Mouse (Mus musculus) T-helper 2 cell (primary cell): Measurements from ENCODE around the gene Gm19684.
"Not testable (repeated sequence)": the region's sequence is repeated elsewhere in the genome, so short reads cannot be mapped to it uniquely, and the experiment has no call there.

Experiments used
- in situ Hi-C: fragments of 300-600 bp; cut with MboI, MseI; formaldehyde crosslinking; loops from one replicate; pipeline ENCODE4 v1.15.1; 2025; ENCODE audit warnings: high pct_unique_total_duplicates

Gene Gm19684

DNA sequence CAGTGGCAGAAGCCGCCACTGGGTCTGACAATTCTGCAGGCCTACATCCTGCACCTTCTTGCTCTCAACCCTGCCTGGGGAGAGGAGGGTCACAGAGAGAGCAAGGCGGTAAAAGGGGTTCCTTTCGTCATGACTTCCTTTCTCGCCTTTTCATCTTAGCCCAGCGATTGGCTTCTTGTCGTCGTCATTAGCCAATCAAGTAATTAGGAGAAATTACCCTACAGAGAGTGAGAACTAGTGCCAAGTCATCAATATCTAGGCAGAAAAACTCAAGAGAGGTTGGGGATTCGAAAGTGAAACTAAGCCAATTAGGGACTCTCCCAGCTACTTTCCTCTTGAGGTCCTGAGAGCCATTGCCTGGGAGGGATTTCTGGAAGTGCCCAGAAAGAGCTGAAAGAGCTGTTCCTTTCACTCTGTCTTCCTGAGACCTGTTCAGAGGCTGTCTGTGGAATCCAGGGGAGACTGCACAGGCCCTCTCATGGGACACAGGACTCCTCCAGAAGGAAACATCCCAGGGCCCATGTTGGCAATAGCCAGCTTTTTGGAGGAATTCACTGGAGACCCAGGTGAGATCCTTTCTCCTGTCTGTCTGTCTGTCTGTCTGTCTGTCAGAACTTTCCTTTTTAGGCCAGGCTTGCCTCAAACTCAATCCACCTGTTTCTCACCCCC is at the start of gene Gm19684:
TSS of gene Gm19684 (plus strand) at position 327 of the 669 bp plus-strand sequence.
- in situ Hi-C loops, result not testable (repeated sequence)

- in situ Hi-C loops, result loop anchor here (5.0 kb wide), 1 partner anchor 35 kb away; no protein-coding TSS in a partner anchor
Observed at GRCm38 (mm10) chr17:36081901-36082300, 39.6 kb upstream of the Gm19684 start.

DNA sequence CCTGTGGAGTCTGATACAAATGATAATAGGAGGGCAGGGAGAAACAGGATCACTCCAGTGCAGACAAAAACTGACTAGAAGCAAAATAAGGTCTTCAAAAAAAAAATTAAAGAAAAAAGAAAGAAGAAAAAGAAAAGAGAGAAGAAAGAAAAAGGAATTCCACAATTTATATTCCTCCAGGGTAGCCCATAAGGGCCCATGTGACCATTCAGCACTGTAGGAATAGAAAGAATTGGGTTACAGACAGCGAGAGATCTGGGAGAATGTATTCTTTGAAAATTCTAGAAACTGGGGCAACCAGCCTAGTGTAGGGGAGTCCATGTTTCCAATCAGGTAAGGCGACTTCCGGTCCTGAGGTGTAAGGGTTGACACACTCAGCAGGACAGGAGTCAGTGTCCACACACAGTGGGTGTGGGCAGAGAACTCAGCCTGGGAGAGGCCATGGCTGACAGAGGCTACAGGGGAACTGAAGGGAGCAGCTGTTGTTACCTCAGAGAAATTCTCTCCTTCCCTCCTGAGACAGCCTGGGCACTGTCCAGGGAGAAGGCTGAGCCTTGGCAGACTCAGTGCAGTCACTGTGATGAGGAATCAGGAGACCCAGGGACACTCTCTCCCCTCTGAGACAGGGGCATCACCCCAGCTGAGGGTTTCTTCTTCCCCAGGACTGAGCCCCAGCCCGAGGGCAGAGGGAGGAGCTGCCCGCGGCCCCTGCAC is 38.8 kb upstream of the Gm19684 start:
- in situ Hi-C loops, result loop anchor here (5.0 kb wide), 1 partner anchor 35 kb away; no protein-coding TSS in a partner anchor

DNA sequence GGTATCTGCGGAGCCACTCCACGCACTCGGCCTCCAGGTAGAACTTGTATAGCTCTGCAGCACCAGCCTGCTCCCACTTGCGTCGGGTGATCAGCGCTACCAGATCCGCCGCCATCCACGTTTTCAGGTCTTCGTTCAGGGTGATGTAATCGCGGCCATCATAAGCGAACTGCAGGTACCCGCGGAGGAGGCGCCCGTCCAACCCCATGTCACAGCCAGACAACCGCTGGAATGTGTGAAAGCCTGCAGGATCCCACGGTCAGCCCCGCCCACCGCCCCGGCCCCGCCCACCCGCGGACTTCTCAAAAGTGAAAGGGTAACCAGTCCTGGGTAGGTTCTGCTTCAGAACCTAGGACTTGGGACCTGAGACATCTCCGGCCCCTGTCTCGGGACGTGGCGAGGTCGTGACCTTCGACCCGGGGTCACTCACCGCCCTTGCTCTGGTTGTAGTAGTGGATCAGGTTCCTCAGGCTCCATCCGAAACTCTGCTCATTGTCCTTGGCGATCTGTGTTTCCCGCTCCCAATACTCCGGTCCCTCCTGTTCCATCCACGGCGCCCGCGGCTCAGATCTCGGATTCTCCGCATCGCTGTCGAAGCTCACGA is 38.1 kb upstream of the Gm19684 start:
- in situ Hi-C loops, result loop anchor here (5.0 kb wide), 1 partner anchor 34 kb away; no protein-coding TSS in a partner anchor

DNA sequence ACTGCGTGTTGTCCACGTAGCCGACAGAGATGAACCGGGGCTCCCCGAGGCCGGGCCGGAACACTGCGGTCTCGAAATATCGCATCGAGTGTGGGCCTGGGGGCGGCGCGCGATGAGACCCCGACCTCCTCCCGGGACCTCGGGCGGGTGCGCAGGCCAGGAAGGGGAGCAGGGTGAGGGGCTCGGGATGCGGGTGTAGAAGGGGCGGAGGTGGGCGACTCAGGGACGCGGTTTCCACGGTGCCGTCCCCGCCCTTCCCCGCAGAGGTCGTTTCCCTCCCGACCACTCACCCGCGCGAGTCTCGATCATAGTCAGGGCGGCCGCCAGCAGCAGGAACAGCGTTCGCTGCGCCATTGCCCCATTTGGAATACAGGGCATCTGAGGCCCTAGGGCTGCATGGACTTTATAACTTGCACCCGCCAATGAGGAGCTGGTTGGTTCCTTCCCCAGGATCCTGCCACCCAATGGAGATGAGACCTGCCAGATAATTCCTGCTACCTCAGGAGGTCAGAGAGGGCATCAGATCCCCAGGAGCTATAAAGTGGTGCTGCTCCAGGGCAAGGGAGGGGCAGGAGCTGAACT is 37.5 kb upstream of the Gm19684 start:
- in situ Hi-C loops, result loop anchor here (5.0 kb wide), 1 partner anchor 33 kb away; no protein-coding TSS in a partner anchor

- in situ Hi-C loops, result not testable (repeated sequence)
Observed at GRCm38 (mm10) chr17:36085976-36086375, 35.5 kb upstream of the Gm19684 start.

DNA sequence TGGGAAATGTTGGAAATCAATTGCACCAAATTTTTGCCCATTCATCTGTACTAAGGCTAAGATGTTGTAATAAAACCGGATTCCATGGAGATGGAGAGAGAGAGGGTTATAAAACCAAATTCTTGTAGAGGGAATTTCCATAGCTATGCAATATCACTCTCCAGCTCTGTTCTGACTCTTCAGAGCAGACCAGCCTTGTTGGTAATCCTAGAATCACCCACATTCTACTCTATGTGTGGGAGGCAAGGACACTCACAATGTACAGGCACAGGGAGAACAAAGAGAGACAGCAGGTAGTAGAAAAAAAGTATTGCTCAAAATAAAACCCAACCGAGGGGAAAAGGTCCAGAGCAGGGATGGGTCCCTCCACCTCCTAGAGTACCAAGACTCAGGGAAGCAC is 29.5 kb upstream of the Gm19684 start:
- in situ Hi-C loops, result loop anchor here (5.0 kb wide), 1 partner anchor 85 kb away; no protein-coding TSS in a partner anchor

GRCm38 (mm10) chr17:36092520-36092919 is 29.0 kb upstream of the Gm19684 start:
- in situ Hi-C loops, result loop anchor here (5.0 kb wide), 1 partner anchor 85 kb away; no protein-coding TSS in a partner anchor

- in situ Hi-C loops, result loop anchor here (5.0 kb wide), 1 partner anchor 83 kb away; no protein-coding TSS in a partner anchor
Observed at GRCm38 (mm10) chr17:36093936-36094335, 27.5 kb upstream of the Gm19684 start.

- in situ Hi-C loops, result not testable (repeated sequence)
Observed at GRCm38 (mm10) chr17:36099603-36100002, 21.9 kb upstream of the Gm19684 start.

GRCm38 (mm10) chr17:36102091-36102490 is 19.4 kb upstream of the Gm19684 start:
- in situ Hi-C loops, result not testable (repeated sequence)

DNA sequence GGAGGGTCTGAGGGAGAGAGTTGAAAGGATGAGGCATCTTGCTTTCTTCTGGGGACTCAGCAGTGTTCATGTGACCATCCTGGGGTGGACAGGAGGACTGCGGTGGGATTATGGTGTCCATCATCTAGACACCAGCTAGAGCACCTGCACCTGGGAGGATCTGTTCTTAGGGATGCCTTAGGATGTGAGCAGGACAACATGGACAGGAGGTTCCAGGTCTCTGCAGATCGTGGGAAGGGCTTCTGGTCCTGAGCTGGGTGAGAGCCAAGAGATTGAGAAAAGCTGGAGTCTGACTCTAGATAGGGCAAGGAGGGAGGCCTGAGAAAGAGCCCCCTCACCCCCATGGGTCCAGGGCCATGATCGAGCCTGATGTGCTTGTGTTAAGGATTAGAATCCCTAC is 11.3 kb upstream of the Gm19684 start:
- in situ Hi-C loops, result loop anchor here (5.0 to 10.0 kb wide), 4 partner anchors 78 to 275 kb away; partner anchors contain the start of genes H2-T23 and Tubb5

GRCm38 (mm10) chr17:36110641-36111509 is 10.6 kb upstream of the Gm19684 start:
- in situ Hi-C loops, result loop anchor here (5.0 to 10.0 kb wide), 4 partner anchors 79 to 276 kb away; partner anchors contain the start of genes H2-T23 and Tubb5

- in situ Hi-C loops, result loop anchor here (5.0 to 10.0 kb wide), 4 partner anchors 79 to 277 kb away; partner anchors contain the start of genes H2-T23 and Tubb5
Observed at GRCm38 (mm10) chr17:36111510-36111868, 10.0 kb upstream of the Gm19684 start.

DNA sequence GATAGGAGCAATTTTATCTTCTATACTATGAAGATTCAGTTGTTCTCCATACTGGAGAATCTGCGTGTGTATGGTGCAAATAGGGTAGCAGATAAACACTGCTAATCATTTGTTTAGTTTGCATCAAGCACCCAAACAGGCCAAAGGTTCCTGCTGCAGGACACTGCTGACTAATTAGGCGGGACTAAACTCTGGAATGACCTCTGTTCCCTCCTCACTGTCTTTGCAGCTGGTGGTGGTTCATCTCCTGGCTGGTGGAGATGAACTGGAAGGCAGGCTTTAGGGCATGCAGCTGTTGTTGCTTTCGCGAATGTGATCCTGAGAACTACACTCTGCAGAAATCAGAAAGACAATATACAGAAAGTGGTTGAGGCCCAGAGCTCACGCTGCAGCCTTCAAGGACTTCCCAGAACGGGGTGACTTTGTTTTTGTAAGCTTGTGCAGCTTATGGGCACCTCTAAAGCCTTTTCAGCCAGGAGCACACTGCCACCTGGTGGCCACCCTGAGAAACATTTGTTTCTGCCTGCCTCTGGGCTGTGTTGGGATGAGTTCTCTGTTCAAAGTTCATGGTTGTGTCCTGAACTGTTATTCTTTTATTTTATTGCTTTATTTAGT is 7.4 kb upstream of the Gm19684 start:
- in situ Hi-C loops, result loop anchor here (5.0 to 10.0 kb wide), 4 partner anchors 82 to 279 kb away; partner anchors contain the start of genes H2-T23 and Tubb5

- in situ Hi-C loops, result loop anchor here (5.0 to 10.0 kb wide), 2 partner anchors 34 to 282 kb away; partner anchors contain the start of gene Tubb5
Observed at GRCm38 (mm10) chr17:36116545-36116944, 4.9 kb upstream of the Gm19684 start.

DNA sequence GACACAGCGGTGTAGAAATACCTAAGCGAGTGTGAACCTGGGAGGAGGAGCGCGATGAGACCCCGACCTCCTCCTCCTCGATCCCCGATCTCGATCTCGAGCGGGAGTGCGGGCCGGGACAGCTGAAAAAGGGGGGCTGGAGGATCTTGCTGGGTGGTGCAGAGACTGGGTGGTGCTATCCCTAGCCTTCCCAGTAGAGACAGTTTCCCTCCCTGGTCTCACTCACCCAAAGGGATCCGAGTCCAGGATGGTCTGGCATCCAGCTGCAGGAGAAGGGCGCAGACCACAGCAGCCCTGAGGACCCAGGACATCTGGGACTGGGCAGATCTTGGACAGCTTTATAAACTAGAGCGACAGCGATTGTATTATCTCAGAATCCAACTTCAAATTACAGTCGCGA is 639 bp upstream of the Gm19684 start:
- in situ Hi-C loops, result not testable (repeated sequence)

DNA sequence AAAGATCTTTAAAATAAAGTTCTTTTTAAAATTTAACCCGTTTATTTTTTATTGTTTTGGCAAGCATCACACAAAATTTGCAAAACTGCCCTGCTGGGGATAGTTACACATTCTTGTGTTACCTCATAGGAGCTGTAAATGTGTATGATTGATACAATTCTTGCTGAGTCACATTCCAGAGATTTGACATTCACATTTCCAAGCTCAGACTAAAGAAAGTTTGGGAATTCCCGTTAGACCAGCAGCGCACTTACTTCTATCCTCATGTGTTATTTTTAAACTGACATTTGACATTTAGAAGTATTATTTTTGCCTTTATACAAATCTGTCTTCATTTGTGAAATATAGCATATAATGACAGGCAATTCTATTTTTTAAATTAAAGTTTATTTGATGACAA is 2.6 kb downstream of the Gm19684 start:
- in situ Hi-C loops, result not testable (repeated sequence)

GRCm38 (mm10) chr17:36128525-36128924 is 7.0 kb downstream of the Gm19684 start:
- in situ Hi-C loops, result not testable (repeated sequence)
